Comparison of ENCODE assay signal across 8 mouse cellular contexts in genomic region chr2:24049344-24049990, GRCm38 (mm10). TPM values are rescaled to one million over a fixed set of nuclear protein-coding genes. Genes with fewer than 3 reads are reported as not detected.
DNase-seq lines count a peak whose midpoint lies in the region; ATAC-seq and TF ChIP-seq lines count a peak whose summit lies in the region.

Gene Hnmt (minus strand): TSS chr2:24049394.

- TF ChIP-seq POLR2A in limb, embryonic 14.5 days (IDR thresholded peaks at IDR 0.05; ENCODE audit: borderline replicate concordance, extremely low read depth, insufficient read depth, insufficient read length): no peak

- H3K9me3 ChIP-seq in embryonic facial prominence, embryonic 13.5 days: no peaks in the 10 kb centered on the region
- no peaks in the 10 kb centered on the region for H3K9me3 ChIP-seq in hindbrain, embryonic 13.5 days
- H3K9me3 ChIP-seq in limb, embryonic 14.5 days (ENCODE audit: control insufficient read depth, low read length): no peaks in the 10 kb centered on the region
- no peaks in the 10 kb centered on the region for H3K9me3 ChIP-seq in neural tube, embryonic 14.5 days (ENCODE audit: control insufficient read depth, low read length)

- DNase-seq in layer of hippocampus, adult 18-20 months (ENCODE audit: low spot score in 2 of 2): no peak
- no peak for DNase-seq in layer of hippocampus, adult 11-12 months (ENCODE audit: low spot score)
- DNase-seq in limb, embryonic 14.5 days (ENCODE audit: low spot score): no peak
- DNase-seq in gastrocnemius, postnatal 10 days: no peak
- DNase-seq in cerebellum, adult 9-10 months: no peak

- ATAC-seq in embryonic facial prominence, embryonic 13.5 days (ENCODE audit: insufficient number of reproducible peaks, insufficient read depth, low FRiP score, low TSS enrichment, low read depth): no peak
- ATAC-seq in hindbrain, embryonic 13.5 days (ENCODE audit: low FRiP score): no peak
- no peak for ATAC-seq in limb, embryonic 14.5 days (ENCODE audit: low FRiP score, low read depth)
- ATAC-seq in neural tube, embryonic 14.5 days (ENCODE audit: low read depth): no peak

- H3K4me1 ChIP-seq in embryonic facial prominence, embryonic 13.5 days: no peaks in the 10 kb centered on the region
- H3K4me1 ChIP-seq in hindbrain, embryonic 13.5 days (replicated peaks): peaks cover 10% of the 10 kb centered on the region
- H3K4me1 ChIP-seq in limb, embryonic 14.5 days (ENCODE audit: control insufficient read depth, insufficient read depth, low read length): 0 out of 2 replicates have a peak, but pooled peaks cover 2% of the 10 kb centered on the region
- no peaks in the 10 kb centered on the region for H3K4me1 ChIP-seq in neural tube, embryonic 14.5 days (ENCODE audit: control insufficient read depth, insufficient read depth, low read length)

- 43% methylated on average over 7 of the region's 7 CpGs for WGBS in embryonic facial prominence, embryonic 13.5 days
- 56% methylated on average over 7 of the region's 7 CpGs for WGBS in hindbrain, embryonic 13.5 days
- WGBS in limb, embryonic 14.5 days: 44% methylated on average over 7 of the region's 7 CpGs
- 57% methylated on average over 7 of the region's 7 CpGs for WGBS in neural tube, embryonic 14.5 days

- peak within 1 kb of the TSS; percentile 42 for H3K4me3 ChIP-seq in embryonic facial prominence, embryonic 13.5 days
- H3K4me3 ChIP-seq in hindbrain, embryonic 13.5 days: peak within 1 kb of the TSS; percentile 43
- H3K4me3 ChIP-seq in limb, embryonic 14.5 days (replicated peaks; ENCODE audit: low read length): peak within 1 kb of the TSS; percentile 33
- peak within 1 kb of the TSS; percentile 27 for H3K4me3 ChIP-seq in neural tube, embryonic 14.5 days (ENCODE audit: low read depth, low read length)

- H3K27ac ChIP-seq in embryonic facial prominence, embryonic 13.5 days: no peak within 1 kb of the TSS
- peak within 1 kb of the TSS; percentile 73 for H3K27ac ChIP-seq in hindbrain, embryonic 13.5 days
- no peak within 1 kb of the TSS for H3K27ac ChIP-seq in limb, embryonic 14.5 days (replicated peaks; ENCODE audit: low read depth, low read length)
- no peak within 1 kb of the TSS for H3K27ac ChIP-seq in neural tube, embryonic 14.5 days (ENCODE audit: low read depth, low read length)

- H3K27me3 ChIP-seq in embryonic facial prominence, embryonic 13.5 days: no peaks in the 10 kb centered on the region
- H3K27me3 ChIP-seq in hindbrain, embryonic 13.5 days: no peaks in the 10 kb centered on the region
- H3K27me3 ChIP-seq in limb, embryonic 14.5 days (ENCODE audit: control insufficient read depth, insufficient read depth, low read length): no peaks in the 10 kb centered on the region
- H3K27me3 ChIP-seq in neural tube, embryonic 14.5 days (ENCODE audit: control insufficient read depth, insufficient read depth, low read length): no peaks in the 10 kb centered on the region

- no peaks in the 10 kb centered on the region for H3K36me3 ChIP-seq in embryonic facial prominence, embryonic 13.5 days
- no peaks in the 10 kb centered on the region for H3K36me3 ChIP-seq in hindbrain, embryonic 13.5 days
- H3K36me3 ChIP-seq in limb, embryonic 14.5 days (ENCODE audit: control insufficient read depth, insufficient read depth, low read length): no peaks in the 10 kb centered on the region
- no peaks in the 10 kb centered on the region for H3K36me3 ChIP-seq in neural tube, embryonic 14.5 days (ENCODE audit: control insufficient read depth, insufficient read depth, low read length)

- H3K4me2 ChIP-seq in embryonic facial prominence, embryonic 13.5 days: peak within 1 kb of the TSS; percentile 57
- H3K4me2 ChIP-seq in hindbrain, embryonic 13.5 days: peak within 1 kb of the TSS; percentile 58
- H3K4me2 ChIP-seq in limb, embryonic 14.5 days (replicated peaks; ENCODE audit: low read depth, low read length, severe bottlenecking): peak within 1 kb of the TSS; percentile 46
- peak within 1 kb of the TSS; percentile 56 for H3K4me2 ChIP-seq in neural tube, embryonic 14.5 days (ENCODE audit: low read depth, low read length)

- H3K9ac ChIP-seq in embryonic facial prominence, embryonic 13.5 days: peak within 1 kb of the TSS; percentile 64
- peak within 1 kb of the TSS; percentile 63 for H3K9ac ChIP-seq in hindbrain, embryonic 13.5 days
- H3K9ac ChIP-seq in limb, embryonic 14.5 days (ENCODE audit: low read depth, low read length, severe bottlenecking): peak within 1 kb of the TSS; percentile 46
- H3K9ac ChIP-seq in neural tube, embryonic 14.5 days (replicated peaks; ENCODE audit: low read depth, low read length): peak within 1 kb of the TSS; percentile 32

RNA-seq across cellular contexts. Expression of gene Hnmt, which starts in this region (rescaled TPM):
- total RNA-seq in layer of hippocampus, adult 18-20 months (2021): 10 to 100 TPM; 31.1 to 32.3 TPM
- 1.1 and 1.3 TPM in 2 replicates for polyA plus RNA-seq in embryonic facial prominence, embryonic 13.5 days (2015; fragmentation: Nextera tagmentation; extraction: Ambion mirVana)
- polyA plus RNA-seq in hindbrain, embryonic 13.5 days (2015; fragmentation: Nextera tagmentation; extraction: Ambion mirVana): 4.7 and 5.8 TPM in 2 replicates
- polyA plus RNA-seq in limb, embryonic 14.5 days (2012; rRNA removed): 1.2 and 1.4 TPM in 2 replicates
- 2.1 TPM in 2 replicates for polyA plus RNA-seq in limb, embryonic 14.5 days (2014; fragmentation: Nextera tagmentation; extraction: Ambion mirVana)
- 8.1 and 14.1 TPM in 2 replicates for polyA plus RNA-seq in neural tube, embryonic 14.5 days (2014; fragmentation: Nextera tagmentation; extraction: Ambion mirVana)
- total RNA-seq in gastrocnemius, postnatal 10 days (2021): 1 to 10 TPM; 2.8 to 2.9 TPM

Comparison
In these comparisons a context has a peak if more than half of its experiments do, and no peak if none do; other contexts are left out.
1. RNA of gene Hnmt (total RNA-seq): 31.1 to 32.3 TPM in layer of hippocampus, adult 18-20 months; 2.8 to 2.9 TPM in gastrocnemius, postnatal 10 days; every median in the first group is over 4 times any median in the second.
2. Peak in every context shown above with its lines, with median percentiles within 50 percentile points of each other: H3K4me2 ChIP-seq, H3K4me3 ChIP-seq and H3K9ac ChIP-seq.